ENCODE assay signal across 9 mouse cellular contexts in the genomic region with DNA sequence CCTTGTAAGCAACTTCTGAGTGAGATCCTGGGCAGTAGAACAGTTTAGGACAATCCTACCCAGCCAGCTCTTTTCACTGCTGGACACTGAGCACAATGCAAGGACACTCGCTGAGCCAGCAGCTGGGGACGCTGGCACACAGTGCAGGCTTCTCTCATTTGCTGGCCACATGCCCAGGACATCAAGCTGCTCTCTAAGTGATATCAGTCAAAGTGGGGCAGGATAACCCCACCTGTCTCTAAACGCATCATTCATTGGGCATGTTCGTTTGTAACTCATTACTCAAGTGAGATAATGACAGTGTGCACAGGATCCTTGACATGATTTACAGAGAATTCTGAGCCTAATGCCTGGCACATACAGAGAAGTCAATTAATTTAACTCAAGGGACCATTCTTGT.
DNase-seq lines count a peak whose midpoint lies in the region; ATAC-seq lines count a peak whose summit lies in the region.
"Had no signal": no experiment of that assay in that cellular context is flagged by ENCODE, and none has a peak within 500 bp of the region (broad histone marks: within the 10 kb centered on the region; RNA-seq: fewer than 3 reads in every experiment).

No protein-coding gene starts in this region.

- H3K9me3 ChIP-seq in heart, embryonic 11.5 days (replicated peaks; ENCODE audit: control insufficient read depth, low read length), result no peaks in the 10 kb centered on the region
- H3K9me3 ChIP-seq in forebrain, embryonic 14.5 days (replicated peaks; ENCODE audit: control insufficient read depth, low read length), result no peaks in the 10 kb centered on the region

- no peak overlapping the region for H3K4me2 ChIP-seq in heart, embryonic 11.5 days
- no peak overlapping the region for H3K4me2 ChIP-seq in forebrain, embryonic 14.5 days (ENCODE audit: low read length)

- H3K27ac ChIP-seq in heart, embryonic 11.5 days (ENCODE audit: low read depth, low read length), result no peak overlapping the region
- H3K27ac ChIP-seq in forebrain, embryonic 14.5 days (ENCODE audit: low read depth, low read length), result no peak overlapping the region
- H3K27ac ChIP-seq: left cerebral cortex, adult 2 months had no signal

- peak; percentile 96 for DNase-seq in heart, adult 11 months
- DNase-seq in adrenal gland, adult 8-10 months, result peak; percentile 93
- peak; percentile 75 for DNase-seq in forebrain, embryonic 14.5 days (ENCODE audit: low spot score)
- peak; percentile 62 to 63 for DNase-seq in heart, postnatal 36 days
- peak; percentile 87 for DNase-seq in left cerebral cortex, postnatal 4 days
- DNase-seq in skeletal muscle tissue, adult 2 months (ENCODE audit: low read depth, low spot score), result peak; percentile 62
- no peak for DNase-seq in thymus, postnatal 14 days

- intact Hi-C loops in heart, postnatal 36 days (cut with DNase I), result no loop called here
- intact Hi-C loops in left cerebral cortex, postnatal 4 days (cut with DNase I), result no loop called here

- 55% methylated on average over 4 of the region's 4 CpGs for WGBS in heart, embryonic 11.5 days (ENCODE audit: insufficient replicate concordance)
- WGBS in forebrain, embryonic 14.5 days, result 27% methylated on average over 4 of the region's 4 CpGs

- H3K36me3 ChIP-seq in heart, embryonic 11.5 days (ENCODE audit: control insufficient read depth, insufficient read depth, low read length), result no peaks in the 10 kb centered on the region
- no peaks in the 10 kb centered on the region for H3K36me3 ChIP-seq in forebrain, embryonic 14.5 days (ENCODE audit: control insufficient read depth, insufficient read depth, low read length)

- H3K27me3 ChIP-seq in heart, embryonic 11.5 days (ENCODE audit: control insufficient read depth, insufficient read depth, low read length), result no peaks in the 10 kb centered on the region
- no peaks in the 10 kb centered on the region for H3K27me3 ChIP-seq in forebrain, embryonic 14.5 days (replicated peaks; ENCODE audit: control insufficient read depth, insufficient read depth, low read length)

- ATAC-seq in heart, embryonic 11.5 days (replicated peaks; ENCODE audit: insufficient number of reproducible peaks, low FRiP score, low TSS enrichment), result no peak
- ATAC-seq in forebrain, embryonic 14.5 days, result peak; percentile 89

- no peak overlapping the region for H3K4me3 ChIP-seq in heart, embryonic 11.5 days (ENCODE audit: low read depth, low read length)
- no peak overlapping the region for H3K4me3 ChIP-seq in forebrain, embryonic 14.5 days (ENCODE audit: low read depth, low read length)
- H3K4me3 ChIP-seq: left cerebral cortex, adult 2 months had no signal

- H3K9ac ChIP-seq in heart, embryonic 11.5 days (ENCODE audit: low read depth, low read length), result no peak overlapping the region
- H3K9ac ChIP-seq in forebrain, embryonic 14.5 days (ENCODE audit: low read length), result no peak overlapping the region

- no peaks in the 10 kb centered on the region; the same call in 1 of the 2 replicates for H3K4me1 ChIP-seq in heart, embryonic 11.5 days (ENCODE audit: control insufficient read depth, insufficient read depth, low read length)
- H3K4me1 ChIP-seq in forebrain, embryonic 14.5 days (ENCODE audit: control insufficient read depth, insufficient read depth, low read length), result 0 out of 2 replicates have a peak, but pooled peaks cover 3% of the 10 kb centered on the region
